Mouse (Mus musculus): ENCODE data around the gene Milr1. TPM values are rescaled to one million over a fixed set of nuclear protein-coding genes. Genes with fewer than 3 reads are reported as not detected.
"Not testable (repeated sequence)": the region's sequence is repeated elsewhere in the genome, so short reads cannot be mapped to it uniquely, and the experiment has no call there.

Milr1 gene
- total RNA-seq (2021), result under 1 TPM in 1 of 2 experiments, not detected in 1; 0.20 TPM
- long read RNA-seq, result 0 reads

GRCm38 (mm10) chr11:106751039-106752018, at the start of gene Milr1:
Milr1 (plus strand) TSS chr11:106751226.
- no peak for DNase-seq (ENCODE audit: low spot score in 2 of 2)

- DNase-seq (ENCODE audit: low spot score in 2 of 2), result no peak
These were observed 49.4 kb upstream of the Milr1 start for GRCm38 (mm10) chr11:106701589-106701988.

GRCm38 (mm10) chr11:106702584-106702983, 48.4 kb upstream of the Milr1 start:
- DNase-seq (ENCODE audit: low spot score in 2 of 2), result no peak

DNA sequence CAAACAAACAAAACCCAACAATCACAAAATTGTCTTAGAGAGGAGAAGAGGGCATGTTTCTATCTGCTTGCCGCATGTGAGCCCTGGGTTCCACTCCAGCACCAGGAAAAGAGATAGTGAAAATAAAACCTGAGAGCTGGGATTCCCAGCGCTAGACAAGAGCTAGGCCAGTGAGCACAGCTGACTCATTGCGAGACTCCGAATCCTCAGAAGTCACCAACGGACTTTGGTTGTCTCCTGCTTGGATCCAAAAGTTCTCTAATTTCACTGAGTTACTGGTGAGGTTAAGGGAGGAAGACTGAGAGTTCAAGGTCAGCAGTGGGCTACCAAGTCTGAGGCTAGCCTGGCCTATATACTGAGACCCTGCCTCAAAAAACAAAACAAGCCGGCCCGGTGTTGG, 47.1 kb upstream of the Milr1 start:
- no peak for DNase-seq (ENCODE audit: low spot score in 2 of 2)

DNA sequence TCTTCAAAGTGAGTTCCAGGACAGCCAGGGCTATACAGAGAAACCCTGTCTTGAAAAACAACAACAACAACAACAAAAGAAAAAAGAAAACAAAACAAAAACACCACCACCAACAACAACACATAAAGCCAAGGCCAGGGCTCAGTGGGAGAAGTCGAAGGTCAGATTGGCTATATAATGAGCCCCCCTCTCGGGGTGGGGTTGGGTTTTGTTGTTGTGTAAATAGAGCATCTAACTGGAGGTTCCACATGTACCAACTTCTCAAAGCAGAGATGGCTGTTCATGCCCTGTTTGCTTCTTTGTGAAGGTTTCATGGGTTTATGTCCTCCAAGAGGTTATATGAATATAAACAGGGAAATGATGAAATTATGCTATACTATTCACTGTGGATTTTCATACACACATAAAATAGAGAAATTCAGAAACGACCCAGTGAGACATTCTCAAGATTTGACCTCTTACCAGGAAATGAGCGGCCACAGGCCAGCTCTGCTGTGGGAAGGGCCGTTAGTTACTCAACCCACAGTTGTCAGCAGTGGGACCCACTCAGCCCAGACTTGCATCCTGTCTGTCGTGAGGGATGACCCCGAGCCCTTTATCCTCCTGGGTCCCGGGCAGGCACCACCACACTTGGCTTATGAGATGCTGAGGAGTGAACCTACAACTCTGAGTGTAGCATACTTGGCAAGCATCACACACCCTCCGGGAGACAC, 46.5 kb upstream of the Milr1 start:
- DNase-seq (ENCODE audit: low spot score in 2 of 2), result no peak

GRCm38 (mm10) chr11:106706212-106706611, 44.8 kb upstream of the Milr1 start:
- DNase-seq (ENCODE audit: low spot score in 2 of 2), result no peak

- DNase-seq (ENCODE audit: low spot score in 2 of 2), result no peak
These were observed 43.9 kb upstream of the Milr1 start for GRCm38 (mm10) chr11:106707085-106707484.

DNA sequence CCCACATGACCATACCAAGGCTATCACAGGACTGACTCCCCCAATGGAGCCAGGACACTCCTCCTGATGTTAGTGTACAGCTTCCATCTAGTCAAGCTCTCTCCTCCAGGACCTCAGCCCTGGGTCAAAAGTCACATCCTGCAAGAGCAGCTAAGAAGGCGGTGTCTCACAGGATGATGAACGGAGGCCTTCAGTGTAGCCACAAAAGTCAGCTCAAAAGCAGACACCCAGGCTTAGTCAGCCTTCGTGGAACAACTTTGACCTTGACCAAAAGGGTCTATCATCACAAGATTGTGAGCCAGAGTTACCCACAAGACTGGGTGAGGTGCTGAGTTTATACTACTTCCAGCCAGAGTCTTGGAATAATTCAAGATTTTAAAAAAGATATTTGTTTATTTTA, 43.2 kb upstream of the Milr1 start:
- DNase-seq (ENCODE audit: low spot score in 2 of 2), result no peak

GRCm38 (mm10) chr11:106709227-106709985, 41.6 kb upstream of the Milr1 start:
- DNase-seq (ENCODE audit: low spot score in 2 of 2), result no peak

- no peak for DNase-seq (ENCODE audit: low spot score in 2 of 2)
These were observed 40.2 kb upstream of the Milr1 start for GRCm38 (mm10) chr11:106710789-106711188.

DNA sequence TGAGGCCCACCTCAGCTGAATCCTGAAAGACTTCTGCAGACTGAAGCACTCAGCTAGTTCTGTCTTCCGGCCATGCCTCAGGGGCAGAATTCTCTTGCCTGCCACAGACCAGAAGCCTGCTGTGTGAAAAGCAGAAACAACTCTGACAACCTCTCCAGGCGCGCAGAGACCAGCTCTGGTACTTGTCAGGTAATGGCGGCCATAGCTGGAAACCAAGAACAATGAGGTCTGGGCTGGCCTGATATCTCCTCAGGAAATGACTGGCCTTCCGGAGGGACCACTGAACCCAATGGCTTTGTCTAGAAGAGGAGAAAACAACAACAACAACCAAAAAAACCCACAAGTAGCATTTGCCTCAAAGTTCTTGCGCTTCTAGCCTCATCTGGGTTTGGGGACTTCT, 36.0 kb upstream of the Milr1 start:
- no peak for DNase-seq (ENCODE audit: low spot score in 2 of 2)

DNA sequence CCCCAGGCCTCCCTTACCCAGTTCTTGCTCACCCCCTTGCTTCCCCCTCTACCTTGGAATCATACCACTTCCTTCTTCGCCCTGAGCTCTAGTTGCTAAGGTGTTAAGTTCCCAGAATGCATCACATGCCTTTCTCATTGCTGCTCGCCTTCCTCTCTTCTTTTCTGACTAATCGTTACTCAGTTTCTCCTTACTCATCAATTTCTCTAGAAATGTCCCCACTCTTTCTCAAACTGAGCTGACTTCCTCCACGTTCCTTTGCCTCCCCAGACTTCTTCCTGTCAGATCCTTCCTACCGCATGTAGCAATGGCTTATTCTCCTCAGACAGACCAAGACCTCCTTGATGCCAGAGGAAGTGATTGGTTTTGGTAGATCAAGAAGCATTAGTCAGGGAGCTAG, 34.5 kb upstream of the Milr1 start:
- DNase-seq (ENCODE audit: low spot score in 2 of 2), result no peak

DNA sequence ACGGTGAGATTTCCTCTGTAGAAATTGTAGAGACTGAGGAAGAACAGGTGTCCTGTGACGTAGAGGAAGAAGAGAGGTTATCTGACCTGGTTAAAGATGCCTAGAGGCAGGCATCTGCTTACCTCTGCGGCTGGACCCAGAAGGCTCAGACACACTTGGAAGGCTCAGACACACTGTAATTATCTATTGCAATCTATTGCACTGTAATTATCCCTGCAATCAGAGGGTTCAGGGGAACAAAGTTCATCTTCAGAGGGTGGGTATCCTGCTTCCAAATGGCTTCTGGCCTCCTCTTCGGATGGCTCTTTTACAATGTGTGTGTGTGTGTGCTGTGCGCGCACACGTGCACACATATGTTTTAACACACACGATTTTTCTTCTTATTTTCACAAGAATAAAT, 30.6 kb upstream of the Milr1 start:
- DNase-seq (ENCODE audit: low spot score in 2 of 2), result no peak

GRCm38 (mm10) chr11:106722831-106723361, 28.1 kb upstream of the Milr1 start:
- DNase-seq (ENCODE audit: low spot score in 2 of 2), result no peak

DNA sequence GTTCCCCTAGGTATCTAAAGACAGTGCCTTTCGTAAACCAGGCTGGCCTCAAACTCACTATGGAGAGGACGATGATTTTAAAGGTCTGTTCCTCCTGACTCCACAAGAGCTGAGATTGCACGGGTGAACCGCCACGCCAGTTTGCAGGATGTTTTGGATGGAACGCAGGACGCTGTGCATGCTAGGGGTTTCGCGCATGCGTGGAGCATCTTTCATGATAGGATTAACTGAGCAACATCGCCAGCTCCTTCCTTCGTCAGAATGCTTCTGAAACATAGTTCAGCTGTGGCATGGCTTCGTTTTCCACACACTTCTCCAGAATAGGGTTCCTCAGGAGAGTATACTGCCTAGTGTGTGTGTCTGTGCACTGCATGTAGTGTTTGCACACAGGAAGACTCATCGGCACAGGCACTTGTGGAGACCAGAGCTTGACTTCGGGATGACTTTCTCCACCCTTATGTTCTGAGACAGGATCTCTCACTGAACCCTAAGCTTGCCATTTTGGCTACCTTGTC, 27.4 kb upstream of the Milr1 start:
- no peak for DNase-seq (ENCODE audit: low spot score in 2 of 2)

DNA sequence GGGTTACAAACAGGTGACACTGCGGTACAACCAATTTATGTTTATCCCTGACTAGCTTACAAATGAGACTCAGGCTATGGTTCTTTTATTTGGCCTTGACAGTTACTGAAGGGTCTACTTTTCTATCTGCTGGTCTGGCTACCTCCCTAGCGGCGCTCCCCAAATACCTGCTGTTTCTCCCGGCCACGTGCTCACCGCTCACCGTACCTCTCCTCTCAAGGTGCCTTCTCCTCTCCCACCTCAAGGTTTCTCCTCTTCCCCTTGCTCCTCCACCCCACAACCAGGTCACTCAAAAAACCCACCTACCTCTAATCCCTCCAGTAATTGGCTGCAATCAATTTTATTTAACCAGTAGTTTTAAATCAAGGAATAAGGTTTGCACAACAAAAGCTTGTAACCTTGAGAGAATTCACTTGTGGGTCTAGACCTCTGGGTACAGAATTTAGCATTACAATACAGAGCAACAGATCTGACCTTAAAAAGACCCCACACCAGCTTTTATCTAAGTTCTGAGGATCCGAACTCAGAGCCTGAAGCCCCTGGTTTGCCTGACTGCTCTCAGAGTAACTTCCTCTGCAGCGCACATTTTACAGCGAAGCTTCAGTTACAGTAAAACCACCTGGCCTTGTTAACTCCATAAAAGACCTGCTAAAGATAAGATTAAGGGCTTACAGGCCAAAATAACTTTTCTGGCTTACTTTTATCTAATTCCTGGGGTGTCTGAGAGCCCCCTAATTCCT, 26.7 kb upstream of the Milr1 start:
- no peak for DNase-seq (ENCODE audit: low spot score in 2 of 2)

GRCm38 (mm10) chr11:106724916-106725235, 26.1 kb upstream of the Milr1 start:
- DNase-seq (ENCODE audit: low spot score in 2 of 2), result not testable (repeated sequence)

DNA sequence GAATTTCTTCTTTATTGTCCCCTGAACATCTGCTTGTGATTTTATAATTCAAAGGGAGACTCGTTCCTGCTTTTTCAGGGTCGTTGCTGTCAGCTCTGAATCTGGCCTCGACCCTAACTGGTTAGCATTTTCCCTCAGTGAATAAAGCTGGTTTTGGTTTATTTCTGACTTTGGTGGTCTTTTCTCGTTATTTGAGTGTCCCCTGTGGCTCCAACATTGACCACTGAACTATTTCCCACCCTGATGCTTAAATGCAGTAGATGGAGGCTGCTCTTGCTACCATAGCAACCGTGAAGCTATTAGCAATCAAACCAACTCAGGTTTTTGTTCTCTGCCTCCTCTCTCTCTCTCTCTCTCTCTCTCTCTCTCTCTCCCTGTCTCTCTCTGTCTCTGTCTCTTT, 23.1 kb upstream of the Milr1 start:
- DNase-seq (ENCODE audit: low spot score in 2 of 2), result no peak

DNA sequence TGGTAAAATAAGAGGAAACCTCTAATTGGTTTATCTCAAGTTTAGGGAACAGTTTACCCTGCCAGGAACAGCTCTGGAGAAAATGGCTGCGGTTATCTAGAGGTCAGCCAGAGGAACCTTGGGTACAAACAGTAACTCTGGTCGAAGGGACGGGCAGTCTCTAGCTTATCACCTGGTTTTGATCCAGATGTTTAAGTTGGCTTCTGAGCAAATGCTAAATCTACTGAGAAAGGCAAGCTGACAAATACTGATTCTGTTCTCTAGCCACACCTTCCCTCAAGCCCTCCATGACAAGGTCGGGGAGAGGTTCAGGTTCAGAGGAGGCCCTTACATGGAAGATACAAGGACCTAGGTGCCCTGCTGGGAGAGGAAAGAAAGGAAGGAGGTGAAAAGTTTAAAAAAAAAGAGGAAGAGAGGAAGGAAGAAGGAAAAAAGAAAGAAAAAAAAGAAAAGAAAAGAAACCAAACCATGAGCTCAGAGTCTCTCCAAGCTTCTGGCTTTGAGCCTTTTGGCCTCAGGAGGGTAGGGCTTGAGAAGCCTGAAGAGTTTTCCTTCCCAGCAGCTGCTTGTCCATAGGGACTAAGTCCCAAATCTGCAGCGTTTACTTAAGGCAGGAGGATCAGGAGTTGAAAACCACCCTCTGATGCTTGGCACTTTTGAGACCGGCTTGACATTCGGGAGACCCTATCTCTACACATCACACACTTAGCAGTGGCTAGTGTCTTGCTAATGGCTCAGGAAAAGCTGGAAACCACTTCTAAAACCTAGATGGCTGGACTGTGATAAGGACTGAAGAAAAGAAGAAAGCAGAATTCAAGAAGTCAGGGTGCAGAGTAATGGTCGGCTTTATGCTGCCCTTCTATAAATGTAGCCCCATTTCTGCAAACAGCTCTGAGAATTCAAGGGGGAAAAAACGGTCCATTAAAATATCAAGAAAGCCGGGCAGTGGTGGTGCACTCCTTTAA, 22.3 kb upstream of the Milr1 start:
- no peak for DNase-seq (ENCODE audit: low spot score in 2 of 2)

Measured in layer of hippocampus, adult 18-20 months (tissue).